Mouse (Mus musculus): Measurements from ENCODE around the gene Agpat4. TPM values are rescaled to one million over a fixed set of nuclear protein-coding genes. Genes with fewer than 3 reads are reported as not detected.
A peak's percentile ranks its signal among the peaks of the same experiment; 100 is the strongest.

Gene Agpat4
- polyA plus RNA-seq, 1 experiment from 2014 or later: 16.1 TPM

DNA sequence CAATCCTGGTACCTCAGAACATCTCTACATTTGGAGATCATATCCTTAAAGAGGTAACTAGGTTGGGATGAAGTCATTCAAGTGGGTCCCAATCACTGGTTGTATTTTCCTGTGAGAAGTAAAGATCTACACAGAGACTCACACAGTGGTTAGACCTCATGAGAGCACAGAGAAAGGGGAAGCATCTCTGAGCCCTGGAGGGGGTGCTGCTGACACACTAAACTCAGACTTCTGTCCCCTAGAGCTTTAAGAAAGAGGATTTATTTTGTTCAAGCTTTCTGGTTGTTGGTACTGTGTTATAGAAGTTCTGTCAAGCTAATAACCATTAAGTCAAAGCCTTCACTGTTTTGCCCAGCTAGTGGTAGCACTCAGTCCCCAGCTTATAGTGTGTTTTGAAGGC, 19.1 kb upstream of the Agpat4 start:
- no peak overlapping the region for H3K9ac ChIP-seq (ENCODE audit: low read length)
- no peak overlapping the region for H3K4me3 ChIP-seq (ENCODE audit: low read depth, low read length)
- no peak for DNase-seq (ENCODE audit: low spot score)
- no peak overlapping the region for H3K4me2 ChIP-seq (ENCODE audit: low read length)
- no peaks in the 10 kb centered on the region for H3K27me3 ChIP-seq (replicated peaks; ENCODE audit: control insufficient read depth, insufficient read depth, low read length)
- H3K27ac ChIP-seq (ENCODE audit: low read depth, low read length): no peak overlapping the region
- H3K36me3 ChIP-seq (ENCODE audit: control insufficient read depth, insufficient read depth, low read length): no peaks in the 10 kb centered on the region
- no peak for ATAC-seq
- 0 out of 2 replicates have a peak, but pooled peaks cover 3% of the 10 kb centered on the region for H3K9me3 ChIP-seq (replicated peaks; ENCODE audit: control insufficient read depth, low read length)
- no peaks in the 10 kb centered on the region for H3K4me1 ChIP-seq (ENCODE audit: control insufficient read depth, insufficient read depth, low read length)

DNA sequence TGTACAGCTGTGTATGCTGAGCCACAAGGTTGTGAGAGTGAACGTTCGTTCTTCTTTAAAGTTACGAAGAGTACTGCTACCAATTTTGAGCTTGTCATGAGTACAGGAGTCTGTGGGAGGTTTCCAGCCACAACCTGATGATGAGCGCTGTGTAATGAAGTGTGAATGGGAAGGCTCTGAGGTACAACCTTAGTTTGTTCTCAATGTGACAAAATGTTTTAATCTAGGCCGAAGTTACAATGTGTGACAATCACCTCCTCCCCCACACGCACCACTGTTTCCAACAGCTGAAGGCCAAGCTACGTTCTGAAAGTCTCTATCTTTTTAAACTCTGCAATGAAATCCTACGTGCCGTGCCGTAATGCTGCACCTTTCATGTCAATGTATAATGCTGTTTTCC, 16.2 kb upstream of the Agpat4 start:
- DNase-seq (ENCODE audit: low spot score) (no peak), ATAC-seq (no peak)
- 0 out of 2 replicates have a peak, but pooled peaks cover 3% of the 10 kb centered on the region for H3K9me3 ChIP-seq (replicated peaks; ENCODE audit: control insufficient read depth, low read length)
- no peak overlapping the region for H3K27ac ChIP-seq (ENCODE audit: low read depth, low read length)
- no peaks in the 10 kb centered on the region for H3K36me3 ChIP-seq (ENCODE audit: control insufficient read depth, insufficient read depth, low read length)
- H3K4me2 ChIP-seq (ENCODE audit: low read length): no peak overlapping the region
- H3K27me3 ChIP-seq (replicated peaks; ENCODE audit: control insufficient read depth, insufficient read depth, low read length): no peaks in the 10 kb centered on the region
- no peak overlapping the region for H3K4me3 ChIP-seq (ENCODE audit: low read depth, low read length)
- 97% methylated on average over 10 of the region's 10 CpGs for WGBS
- H3K4me1 ChIP-seq (ENCODE audit: control insufficient read depth, insufficient read depth, low read length): no peaks in the 10 kb centered on the region
- no peak overlapping the region for H3K9ac ChIP-seq (ENCODE audit: low read length)

DNA sequence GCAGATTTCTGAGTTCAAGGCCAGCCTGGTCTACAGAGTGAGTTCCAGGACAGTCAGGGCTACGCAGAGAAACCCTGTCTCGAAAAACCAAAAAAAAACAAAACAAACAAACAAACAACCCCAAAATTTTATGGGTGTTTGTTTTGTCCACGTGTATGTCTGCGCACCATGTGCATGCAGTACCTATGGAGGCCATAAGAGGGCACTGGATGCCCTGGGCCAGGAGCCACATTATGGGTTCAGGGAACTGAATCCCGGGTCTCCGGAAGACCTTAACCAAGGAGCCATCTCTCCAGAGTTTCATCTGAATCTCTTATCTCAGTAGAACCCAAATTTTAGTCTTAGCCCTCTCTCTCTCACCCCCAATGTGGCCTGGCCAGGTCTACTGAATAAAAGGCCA, 14.7 kb upstream of the Agpat4 start:
- ATAC-seq: no peak
- Histone ChIP-seq H3K9me3 (replicated peaks; ENCODE audit: control insufficient read depth, low read length) (0 out of 2 replicates have a peak, but pooled peaks cover 3% of the 10 kb centered on the region), H3K4me1 (ENCODE audit: control insufficient read depth, insufficient read depth, low read length) (no peaks in the 10 kb centered on the region), H3K27ac (ENCODE audit: low read depth, low read length) (no peak overlapping the region), H3K9ac (ENCODE audit: low read length) (no peak overlapping the region), H3K36me3 (ENCODE audit: control insufficient read depth, insufficient read depth, low read length) (no peaks in the 10 kb centered on the region), H3K27me3 (replicated peaks; ENCODE audit: control insufficient read depth, insufficient read depth, low read length) (no peaks in the 10 kb centered on the region), H3K4me2 (ENCODE audit: low read length) (no peak overlapping the region), H3K4me3 (ENCODE audit: low read depth, low read length) (no peak overlapping the region)
- no peak for DNase-seq (ENCODE audit: low spot score)
- 85% methylated on average over 6 of the region's 6 CpGs for WGBS

DNA sequence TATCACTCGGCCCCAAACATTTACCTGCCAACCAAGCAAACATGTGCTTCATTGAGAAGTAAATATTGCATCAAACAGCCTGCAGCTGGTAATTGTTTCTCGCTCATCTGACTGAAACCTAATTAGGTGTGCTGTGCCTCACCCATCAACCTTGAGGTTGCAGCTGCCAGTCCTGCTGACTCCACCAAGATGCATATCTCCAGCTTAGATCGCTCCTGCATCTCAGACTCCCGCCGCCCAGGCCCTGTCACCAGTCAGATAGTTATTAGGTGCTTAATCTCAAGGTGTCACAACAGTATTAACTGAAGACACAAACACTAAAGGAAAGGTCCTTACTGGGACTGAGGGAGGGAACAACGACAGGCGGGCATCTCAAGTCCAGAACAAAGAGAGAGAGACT, 14.3 kb upstream of the Agpat4 start:
- ATAC-seq: no peak
- no peaks in the 10 kb centered on the region for H3K27me3 ChIP-seq (replicated peaks; ENCODE audit: control insufficient read depth, insufficient read depth, low read length)
- WGBS: 91% methylated on average over 7 of the region's 7 CpGs

DNA sequence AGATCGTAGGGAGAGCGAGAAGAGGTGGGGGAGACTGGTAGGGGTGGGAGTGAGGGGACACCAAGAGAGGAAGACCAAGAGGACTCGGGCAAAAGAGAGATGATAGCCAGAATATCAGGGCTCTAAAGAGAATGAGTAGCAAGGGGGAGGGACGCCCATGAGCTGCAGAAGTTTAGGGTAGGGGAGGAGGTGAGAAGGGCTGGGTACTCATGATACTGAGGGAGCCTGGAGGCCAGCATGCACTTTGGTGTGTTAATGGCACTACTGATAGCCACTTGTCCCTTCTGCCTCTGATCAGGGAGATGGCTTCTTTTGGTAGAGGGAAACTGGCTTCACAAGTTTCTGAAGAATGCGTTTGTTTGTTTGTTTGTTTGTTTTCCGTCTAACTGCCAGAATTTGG, 13.8 kb upstream of the Agpat4 start:
- ATAC-seq (no peak), DNase-seq (ENCODE audit: low spot score) (no peak)
- Histone ChIP-seq H3K9ac (ENCODE audit: low read length) (no peak overlapping the region), H3K36me3 (ENCODE audit: control insufficient read depth, insufficient read depth, low read length) (no peaks in the 10 kb centered on the region), H3K4me2 (ENCODE audit: low read length) (no peak overlapping the region), H3K4me1 (ENCODE audit: control insufficient read depth, insufficient read depth, low read length) (0 out of 2 replicates have a peak, but pooled peaks cover 2% of the 10 kb centered on the region), H3K27me3 (replicated peaks; ENCODE audit: control insufficient read depth, insufficient read depth, low read length) (no peaks in the 10 kb centered on the region), H3K9me3 (replicated peaks; ENCODE audit: control insufficient read depth, low read length) (0 out of 2 replicates have a peak, but pooled peaks cover 3% of the 10 kb centered on the region), H3K27ac (ENCODE audit: low read depth, low read length) (no peak overlapping the region), H3K4me3 (ENCODE audit: low read depth, low read length) (no peak overlapping the region)
- 89% methylated on average over 6 of the region's 6 CpGs for WGBS

More for the DNA sequence above, 14.3 kb upstream of the Agpat4 start:
- no peaks in the 10 kb centered on the region for H3K36me3 ChIP-seq (ENCODE audit: control insufficient read depth, insufficient read depth, low read length)
- H3K9me3 ChIP-seq (replicated peaks; ENCODE audit: control insufficient read depth, low read length): 0 out of 2 replicates have a peak, but pooled peaks cover 3% of the 10 kb centered on the region
- no peak for DNase-seq (ENCODE audit: low spot score)
- H3K9ac ChIP-seq (ENCODE audit: low read length): no peak overlapping the region
- no peak overlapping the region for H3K4me2 ChIP-seq (ENCODE audit: low read length)
- 0 out of 2 replicates have a peak, but pooled peaks cover 1% of the 10 kb centered on the region for H3K4me1 ChIP-seq (ENCODE audit: control insufficient read depth, insufficient read depth, low read length)
- no peak overlapping the region for H3K4me3 ChIP-seq (ENCODE audit: low read depth, low read length)
- H3K27ac ChIP-seq (ENCODE audit: low read depth, low read length): no peak overlapping the region

DNA sequence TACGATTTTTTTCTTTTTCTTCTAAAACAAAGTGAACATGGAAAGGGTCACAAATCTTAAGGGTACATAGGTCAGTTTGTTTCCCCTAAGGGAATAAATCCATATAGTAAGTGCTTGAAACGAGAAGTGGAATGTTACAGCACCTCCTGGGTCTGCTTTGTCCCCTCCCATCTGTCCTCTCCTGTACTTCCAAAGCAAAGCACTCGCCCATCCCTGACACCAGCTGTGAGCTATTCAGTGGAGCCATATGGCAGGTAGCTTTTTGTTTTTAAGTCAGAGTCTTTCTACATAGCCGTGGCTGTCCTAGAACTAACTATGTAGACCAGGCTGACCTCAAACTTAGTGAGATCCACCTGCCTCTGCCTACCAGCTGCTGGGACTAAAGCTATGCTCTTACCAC, 12.2 kb upstream of the Agpat4 start:
- Histone ChIP-seq H3K27me3 (replicated peaks; ENCODE audit: control insufficient read depth, insufficient read depth, low read length) (no peaks in the 10 kb centered on the region), H3K4me3 (ENCODE audit: low read depth, low read length) (no peak overlapping the region), H3K4me1 (ENCODE audit: control insufficient read depth, insufficient read depth, low read length) (0 out of 2 replicates have a peak, but pooled peaks cover 2% of the 10 kb centered on the region), H3K9ac (ENCODE audit: low read length) (no peak overlapping the region), H3K4me2 (ENCODE audit: low read length) (no peak overlapping the region), H3K9me3 (replicated peaks; ENCODE audit: control insufficient read depth, low read length) (no peaks in the 10 kb centered on the region), H3K36me3 (ENCODE audit: control insufficient read depth, insufficient read depth, low read length) (no peaks in the 10 kb centered on the region), H3K27ac (ENCODE audit: low read depth, low read length) (no peak overlapping the region)
- DNase-seq (ENCODE audit: low spot score) (peak; percentile 46), ATAC-seq (peak; percentile 54; the same call in 1 of the 2 replicates)
- WGBS: 44% methylated on average over 4 of the region's 4 CpGs

DNA sequence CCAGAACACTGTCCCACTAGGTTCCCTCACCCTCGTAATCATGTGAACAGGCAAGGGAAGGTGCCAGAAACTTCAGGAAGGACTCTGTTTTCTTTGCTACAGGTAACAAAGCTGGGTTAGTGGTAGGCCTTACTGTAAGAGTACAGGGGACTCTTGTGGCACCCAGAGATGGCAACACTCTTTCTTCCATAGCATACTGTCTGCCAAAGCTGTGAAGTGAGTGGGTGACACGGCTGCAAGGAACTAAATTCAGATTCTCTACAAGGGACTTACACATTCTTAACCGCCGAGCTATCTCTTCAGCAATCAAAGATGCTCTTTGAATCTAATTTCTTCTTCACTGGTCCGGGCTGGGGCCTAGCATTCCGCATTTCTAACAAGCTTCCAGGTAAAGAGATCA, 4.9 kb upstream of the Agpat4 start:
- DNase-seq (ENCODE audit: low spot score) (no peak), ATAC-seq (no peak)
- H3K4me1 ChIP-seq (ENCODE audit: control insufficient read depth, insufficient read depth, low read length): peaks cover 7% of the 10 kb centered on the region
- WGBS: 91% methylated on average over 6 of the region's 6 CpGs
- no peak overlapping the region for H3K27ac ChIP-seq (ENCODE audit: low read depth, low read length)
- H3K4me2 ChIP-seq (ENCODE audit: low read length): no peak overlapping the region
- H3K9me3 ChIP-seq (replicated peaks; ENCODE audit: control insufficient read depth, low read length): no peaks in the 10 kb centered on the region
- no peak overlapping the region for H3K9ac ChIP-seq (ENCODE audit: low read length)
- no peaks in the 10 kb centered on the region for H3K36me3 ChIP-seq (ENCODE audit: control insufficient read depth, insufficient read depth, low read length)
- H3K27me3 ChIP-seq (replicated peaks; ENCODE audit: control insufficient read depth, insufficient read depth, low read length): no peaks in the 10 kb centered on the region
- H3K4me3 ChIP-seq (ENCODE audit: low read depth, low read length): no peak overlapping the region

DNA sequence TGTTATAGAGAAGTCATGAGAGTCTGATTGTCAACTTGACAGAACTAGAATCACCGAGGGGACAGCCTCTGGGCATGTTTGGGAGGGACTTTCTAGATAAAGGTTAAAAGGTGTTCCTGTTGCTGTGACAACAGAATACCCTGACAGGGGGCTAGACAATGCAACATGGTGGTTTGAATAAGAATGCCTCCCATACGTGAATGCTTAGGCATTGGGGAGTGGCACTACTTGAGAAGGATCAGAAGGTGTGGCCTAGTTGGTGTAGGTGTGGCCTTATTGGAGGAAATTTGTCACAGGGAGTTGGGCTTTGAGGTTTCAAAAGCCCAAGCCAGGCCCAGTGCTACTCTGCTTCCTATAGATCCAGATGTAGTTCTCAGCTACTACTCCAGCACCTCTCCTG, 3.4 kb upstream of the Agpat4 start:
- ATAC-seq: no peak
- WGBS: 70% methylated on average over 2 of the region's 2 CpGs
- DNase-seq (ENCODE audit: low spot score): no peak

DNA sequence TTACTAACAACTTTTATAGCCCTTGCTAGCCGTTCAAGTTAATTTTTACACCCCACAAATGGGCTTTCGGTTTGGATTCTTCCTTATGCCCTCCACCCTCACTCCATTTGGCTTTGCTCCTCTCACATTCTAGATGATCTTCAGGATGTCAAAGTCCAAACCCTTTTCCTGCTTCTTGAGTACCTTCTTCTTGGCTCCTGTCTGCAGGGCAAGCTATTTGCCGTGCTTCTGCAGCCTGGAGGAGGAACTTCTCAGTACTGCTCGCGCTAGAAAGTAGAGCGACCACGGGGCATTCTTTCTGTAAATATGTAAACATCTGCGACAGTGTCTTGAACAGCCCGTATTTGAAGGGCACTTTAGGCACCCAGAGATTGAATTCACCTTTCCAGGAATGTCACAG, 373 bp upstream of the Agpat4 start:
- Histone ChIP-seq H3K36me3 (ENCODE audit: control insufficient read depth, insufficient read depth, low read length) (no peaks in the 10 kb centered on the region), H3K9ac (ENCODE audit: low read length) (peak overlapping the region; percentile 70), H3K4me2 (ENCODE audit: low read length) (peak overlapping the region; percentile 95), H3K9me3 (replicated peaks; ENCODE audit: control insufficient read depth, low read length) (no peaks in the 10 kb centered on the region), H3K27ac (ENCODE audit: low read depth, low read length) (no peak overlapping the region), H3K4me3 (ENCODE audit: low read depth, low read length) (peak overlapping the region; percentile 59), H3K4me1 (ENCODE audit: control insufficient read depth, insufficient read depth, low read length) (peaks cover 21% of the 10 kb centered on the region), H3K27me3 (replicated peaks; ENCODE audit: control insufficient read depth, insufficient read depth, low read length) (no peaks in the 10 kb centered on the region)
- peak; percentile 3 for DNase-seq (ENCODE audit: low spot score)
- WGBS: 7% methylated on average over 9 of the region's 9 CpGs
- ATAC-seq: no peak

More for the DNA sequence above, 3.4 kb upstream of the Agpat4 start:
- H3K27me3 ChIP-seq (replicated peaks; ENCODE audit: control insufficient read depth, insufficient read depth, low read length): no peaks in the 10 kb centered on the region
- no peak overlapping the region for H3K4me3 ChIP-seq (ENCODE audit: low read depth, low read length)
- no peaks in the 10 kb centered on the region for H3K36me3 ChIP-seq (ENCODE audit: control insufficient read depth, insufficient read depth, low read length)
- peaks cover 6% of the 10 kb centered on the region for H3K4me1 ChIP-seq (ENCODE audit: control insufficient read depth, insufficient read depth, low read length)
- H3K9me3 ChIP-seq (replicated peaks; ENCODE audit: control insufficient read depth, low read length): no peaks in the 10 kb centered on the region
- H3K4me2 ChIP-seq (ENCODE audit: low read length): no peak overlapping the region
- H3K27ac ChIP-seq (ENCODE audit: low read depth, low read length): no peak overlapping the region
- H3K9ac ChIP-seq (ENCODE audit: low read length): no peak overlapping the region
